Mouse (Mus musculus) 3134 (cell line): ENCODE results near the gene Rev3l.

Source experiments
- DNase-seq: peaks from one replicate; pipeline ENCODE4 v3.0.0-alpha.2; 2011; ENCODE audit warnings: low spot score; ENCODE audit not compliant: insufficient read length; ENCODE audit errors: extremely low read depth

Gene Rev3l

DNA sequence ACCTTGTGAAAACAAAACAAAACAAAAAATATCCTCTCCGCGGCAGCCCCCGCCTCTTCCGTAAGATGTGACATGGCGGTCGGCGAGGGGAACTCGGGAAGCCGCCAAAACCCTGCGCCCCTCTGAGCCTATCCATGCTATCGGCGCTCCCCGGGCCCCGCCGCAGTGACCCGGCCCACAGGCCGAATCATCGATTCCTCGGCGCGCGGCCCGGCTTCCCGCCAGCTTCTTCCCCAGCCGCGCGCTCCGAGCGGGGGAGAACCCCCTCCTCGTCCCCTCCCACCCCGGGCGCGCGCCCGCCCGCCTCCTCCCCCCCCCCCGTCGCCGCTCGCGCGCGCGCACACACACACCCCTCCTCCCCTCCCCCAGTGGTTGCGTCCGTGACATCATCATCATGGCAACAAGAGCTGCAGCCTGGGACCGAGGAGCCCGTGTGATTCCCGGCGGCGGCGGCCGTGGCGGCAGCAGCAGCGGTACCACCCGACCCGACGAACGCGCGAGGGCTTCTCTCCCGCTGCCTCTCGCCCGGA lies at the start of gene Rev3l:
Gene Rev3l, plus strand, starts transcription at position 383 of the 530 bp plus-strand sequence.
- peak; percentile 86 for DNase-seq

DNA sequence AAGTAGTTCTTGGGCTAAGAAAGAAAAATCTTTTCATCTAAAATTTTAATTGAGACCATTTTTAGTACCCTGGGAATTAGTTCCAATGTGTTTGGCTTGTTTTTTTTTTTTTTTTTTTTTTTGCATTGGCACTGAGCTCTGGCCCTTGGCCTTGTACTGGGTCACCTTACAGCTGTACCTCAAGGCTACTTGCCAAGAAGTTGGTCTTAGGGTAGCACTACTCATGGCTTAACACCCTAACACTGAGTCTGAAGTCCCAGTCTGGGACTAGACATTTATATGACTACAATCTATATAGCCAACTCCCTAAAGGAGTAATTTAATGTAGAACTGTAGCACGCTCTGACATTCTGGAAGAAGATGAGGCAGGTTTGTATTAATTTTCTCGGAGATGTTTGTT lies 49.4 kb upstream of the Rev3l start:
- no peak for DNase-seq

DNA sequence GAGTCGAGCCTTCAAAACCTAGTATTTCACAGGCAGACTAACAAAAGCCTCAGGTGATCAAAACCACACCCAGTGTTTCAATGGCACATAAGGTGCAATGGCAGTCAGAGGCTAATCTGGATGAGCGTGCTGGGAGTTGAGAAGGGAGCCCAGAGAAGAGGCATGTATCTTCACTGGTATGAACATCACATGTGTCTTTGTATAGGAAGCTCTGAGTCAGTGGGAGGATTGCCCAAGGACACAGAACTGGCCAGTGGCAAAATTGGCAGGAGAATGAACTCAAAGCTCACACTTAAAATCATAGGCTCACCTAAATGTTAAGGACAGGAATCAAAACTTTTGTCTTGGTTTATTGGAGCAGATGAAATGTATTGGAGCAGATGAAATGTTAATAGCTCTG lies 48.4 kb upstream of the Rev3l start:
- no peak for DNase-seq

DNA sequence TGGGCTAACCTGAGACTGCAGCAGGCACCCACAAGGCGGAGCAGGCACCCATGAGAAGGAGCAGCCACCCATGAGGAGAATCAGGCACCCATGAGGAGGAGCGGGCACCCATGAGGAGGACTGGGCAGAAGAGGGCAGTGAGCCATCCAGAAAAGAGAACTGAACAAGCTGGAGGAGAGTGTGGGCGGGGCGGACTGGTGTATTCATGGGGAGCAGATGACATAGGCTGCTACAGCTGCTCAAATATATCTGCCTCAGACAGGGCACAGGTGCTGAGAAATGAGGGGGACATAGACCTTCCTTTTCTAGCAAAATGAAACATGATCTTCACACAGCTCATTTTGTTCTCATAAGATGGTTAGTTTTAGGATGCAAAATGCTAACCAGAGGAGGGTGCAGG lies 45.1 kb upstream of the Rev3l start:
- DNase-seq, result no peak

DNA sequence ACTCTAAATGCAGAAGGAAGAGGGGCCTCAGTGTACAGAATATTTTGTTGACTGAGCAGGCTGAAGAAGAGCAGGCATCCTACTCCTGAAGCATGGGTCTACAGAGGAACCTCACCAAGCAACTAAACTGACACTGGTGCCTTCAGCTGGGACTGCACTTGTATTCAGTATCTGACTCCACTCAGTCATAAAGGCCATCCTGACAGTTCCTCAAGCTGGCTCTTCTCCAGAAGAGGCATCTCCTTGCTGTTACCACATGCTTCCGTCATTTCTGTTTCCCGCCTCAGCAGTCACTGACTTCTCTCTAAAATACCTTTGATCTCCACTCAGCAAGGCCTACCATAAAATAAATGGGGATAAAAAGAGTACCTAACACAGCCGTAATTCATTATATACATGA lies 44.1 kb upstream of the Rev3l start:
- no peak for DNase-seq

DNA sequence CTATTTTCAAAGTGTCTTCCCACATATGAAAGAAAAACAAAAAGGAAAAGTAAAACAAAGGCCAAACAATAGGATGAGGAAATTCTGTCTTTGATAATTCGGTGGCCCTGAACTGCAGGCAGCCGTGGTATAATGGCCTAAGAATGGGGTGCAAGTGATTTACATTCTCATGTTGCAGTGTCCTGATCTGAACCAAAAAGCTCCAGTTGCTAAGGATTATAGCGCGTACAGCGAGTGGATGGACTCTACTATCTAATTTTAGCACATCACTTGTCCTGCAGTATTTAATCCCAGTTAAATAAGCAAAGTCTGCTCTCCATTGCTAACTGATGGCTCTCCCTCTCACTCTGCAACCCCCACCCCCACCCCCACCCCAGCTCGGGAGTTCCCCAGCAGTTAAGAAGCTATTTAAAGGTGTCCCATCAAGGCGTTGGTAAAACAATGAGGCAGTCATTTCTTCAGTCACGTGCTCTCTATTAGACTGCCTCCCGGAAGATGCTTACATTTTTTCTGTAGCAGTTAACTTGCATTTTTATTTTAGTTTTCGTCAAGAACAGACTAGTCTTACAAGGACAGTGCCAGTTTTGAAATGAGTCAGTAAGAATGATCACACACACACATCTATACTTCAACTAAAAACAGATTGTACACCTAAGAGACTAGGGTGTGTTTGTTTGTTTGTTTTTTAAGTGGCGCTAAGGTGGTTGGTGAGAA lies 40.4 kb upstream of the Rev3l start:
- no peak for DNase-seq

DNA sequence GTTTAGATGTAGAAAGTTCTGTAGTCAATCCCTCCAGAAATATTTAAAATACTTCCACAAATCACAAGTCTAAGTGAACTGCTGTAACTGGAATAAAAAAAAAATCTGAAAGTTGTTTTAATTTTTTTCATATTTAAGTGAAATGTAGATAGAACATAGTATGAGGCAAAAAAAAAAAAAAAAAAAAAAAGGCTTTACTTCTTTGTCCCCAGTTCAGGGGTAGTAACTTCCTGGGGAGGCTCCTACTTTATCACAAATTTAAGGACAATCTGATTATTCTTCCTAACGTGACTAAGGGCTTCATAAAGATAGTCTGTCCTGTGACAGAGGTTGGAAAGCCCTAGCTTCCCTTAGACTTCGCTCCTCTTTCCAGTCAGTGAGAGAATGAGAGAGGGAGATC lies 39.8 kb upstream of the Rev3l start:
- no peak for DNase-seq

DNA sequence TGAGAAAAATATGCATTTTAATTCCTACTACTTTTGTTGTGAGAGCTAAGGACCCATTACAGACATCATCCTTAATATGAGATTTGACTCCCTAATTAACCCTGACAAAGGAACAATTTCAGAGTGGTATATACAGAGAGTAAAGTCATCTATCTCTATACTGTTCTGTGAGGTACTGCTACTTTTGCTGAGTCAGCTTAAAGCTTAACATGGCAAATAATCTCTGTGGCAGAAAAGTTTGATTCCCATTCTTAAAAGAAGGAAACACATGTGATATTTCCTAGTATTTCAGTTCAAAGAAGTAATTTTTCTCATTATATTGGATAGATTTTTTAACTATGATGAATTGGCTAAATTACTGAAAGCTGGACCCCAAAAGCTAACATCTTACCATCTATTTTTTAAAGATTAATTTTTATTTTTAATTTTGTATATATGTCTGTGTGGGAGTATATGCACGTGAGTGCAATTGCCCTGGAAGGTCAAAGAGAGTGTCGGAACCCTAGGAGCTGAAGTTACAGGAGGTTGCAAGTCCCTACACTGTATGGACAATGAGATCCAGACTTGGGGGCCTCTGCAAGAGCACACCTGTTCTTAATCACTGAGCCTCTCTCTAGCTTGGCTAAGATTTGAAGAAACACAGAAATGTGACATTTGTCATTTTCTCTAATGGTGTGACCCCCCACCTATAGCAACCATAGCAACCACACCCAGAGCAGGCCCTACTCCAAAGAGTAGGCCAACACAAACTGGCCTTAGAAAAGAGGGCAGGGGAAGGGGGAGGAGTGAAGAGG lies 24.0 kb upstream of the Rev3l start:
- DNase-seq, result no peak

DNA sequence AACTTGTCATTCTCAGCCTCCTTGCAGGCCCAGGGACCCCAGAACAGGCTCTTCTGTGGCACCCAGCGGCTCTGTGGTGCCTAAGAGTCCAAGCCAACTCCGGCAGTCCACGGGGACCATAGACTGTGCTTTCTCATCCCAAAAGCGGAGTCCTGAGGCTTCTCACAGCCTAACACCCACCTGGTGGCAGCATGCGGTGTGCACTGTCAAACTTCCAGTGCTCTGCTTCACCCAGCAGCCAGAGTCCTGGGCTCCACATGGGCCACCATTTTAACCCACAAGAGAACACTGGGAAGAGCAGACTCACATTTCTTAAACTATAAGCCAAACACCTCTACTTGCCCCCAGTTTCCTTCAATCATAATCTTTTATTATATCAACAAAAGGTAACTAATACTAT lies 15.0 kb upstream of the Rev3l start:
- DNase-seq, result no peak

DNA sequence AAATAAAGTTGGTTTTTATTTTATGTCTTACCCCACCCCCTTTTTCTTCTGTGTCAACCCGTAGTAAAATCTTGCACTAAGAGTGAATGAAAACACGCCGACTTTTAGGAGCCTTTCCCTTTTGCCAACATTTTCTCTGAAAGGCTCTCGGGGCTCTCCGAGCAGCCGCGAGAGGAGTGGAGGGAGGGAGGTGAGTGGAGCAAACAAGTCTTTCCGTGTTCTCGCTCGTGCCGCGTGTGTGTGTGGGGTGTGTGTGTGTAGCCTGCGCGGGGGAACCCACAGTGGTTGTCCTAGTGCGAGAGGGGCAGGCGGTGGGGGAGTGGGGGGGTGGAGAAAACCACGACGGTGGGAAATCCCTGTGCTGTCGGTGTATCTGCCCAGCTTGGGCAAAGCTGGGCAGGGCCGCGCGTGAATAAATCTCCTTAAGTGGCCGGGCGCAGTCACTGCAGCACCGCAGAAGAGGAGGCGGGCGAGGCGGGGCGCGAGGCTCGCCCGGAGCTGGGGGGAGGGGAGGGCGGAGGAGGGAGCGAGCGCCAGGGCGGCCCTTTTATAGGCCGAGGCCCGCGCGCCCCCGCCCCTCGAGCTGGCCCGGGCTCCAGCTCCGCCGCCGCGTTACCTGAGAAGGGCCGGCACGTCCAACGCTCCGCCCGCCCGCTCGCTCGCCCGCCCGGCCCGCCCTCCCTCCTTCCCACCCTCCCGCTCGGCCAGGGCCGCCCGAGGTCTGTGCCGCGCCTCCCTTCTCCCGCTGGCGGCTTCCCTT lies 762 bp upstream of the Rev3l start:
- peak; percentile 95 for DNase-seq

DNA sequence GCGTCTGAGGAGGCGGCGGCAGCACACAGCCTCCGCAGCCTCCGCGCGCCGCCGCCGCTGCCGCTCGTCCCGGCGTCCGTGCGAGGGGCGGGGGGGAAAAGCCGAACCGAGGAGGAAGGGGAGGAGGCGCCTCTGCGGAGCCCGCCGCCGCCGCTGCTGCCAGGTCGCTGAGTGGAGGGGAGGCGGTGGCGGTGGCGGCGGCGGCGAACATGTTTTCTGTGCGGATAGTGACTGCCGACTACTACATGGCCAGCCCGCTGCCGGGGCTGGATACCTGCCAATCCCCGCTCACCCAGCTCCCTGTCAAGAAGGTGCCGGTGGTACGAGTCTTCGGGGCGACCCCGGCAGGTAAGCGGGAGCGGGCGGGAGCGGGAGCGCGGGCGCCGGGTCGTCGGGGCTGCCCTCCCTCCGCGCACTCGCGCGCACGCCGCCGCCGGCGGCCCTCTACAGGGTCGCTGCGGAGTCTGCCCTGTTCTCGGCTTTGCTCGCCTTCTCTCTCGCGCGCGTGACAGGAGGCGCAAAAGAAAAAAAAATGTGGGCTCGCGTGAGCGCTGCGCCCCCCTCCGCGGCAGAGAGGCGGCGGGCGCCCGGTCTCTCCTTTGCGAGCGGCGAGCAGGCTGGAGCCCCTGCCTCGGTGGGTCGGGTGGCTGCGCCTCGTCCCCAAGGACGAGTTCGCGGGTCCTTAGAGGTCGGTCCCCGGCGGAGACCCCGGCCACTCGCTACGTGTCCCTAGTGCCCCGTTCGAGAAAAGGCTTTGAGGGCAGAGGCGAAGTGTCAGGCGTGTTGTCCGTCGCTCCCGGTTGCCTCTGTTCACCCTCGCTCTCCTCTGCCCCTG lies 565 bp downstream of the Rev3l start:
- DNase-seq, result peak; percentile 81

DNA sequence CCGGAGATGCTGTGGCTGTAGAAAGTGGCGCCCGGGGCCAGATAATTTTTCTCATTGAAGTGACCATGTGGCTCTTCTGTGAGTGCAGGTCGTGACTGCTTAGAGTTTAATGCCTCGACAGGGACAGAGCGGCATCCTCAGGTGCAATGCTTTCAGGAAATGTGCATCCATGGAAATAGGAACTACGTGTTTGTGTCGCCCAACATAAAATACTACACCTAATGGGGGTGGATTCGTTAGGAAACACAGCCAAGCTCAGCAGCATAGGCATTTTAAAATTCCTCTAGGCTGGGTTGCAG lies 1.1 kb downstream of the Rev3l start:
- DNase-seq, result no peak

DNA sequence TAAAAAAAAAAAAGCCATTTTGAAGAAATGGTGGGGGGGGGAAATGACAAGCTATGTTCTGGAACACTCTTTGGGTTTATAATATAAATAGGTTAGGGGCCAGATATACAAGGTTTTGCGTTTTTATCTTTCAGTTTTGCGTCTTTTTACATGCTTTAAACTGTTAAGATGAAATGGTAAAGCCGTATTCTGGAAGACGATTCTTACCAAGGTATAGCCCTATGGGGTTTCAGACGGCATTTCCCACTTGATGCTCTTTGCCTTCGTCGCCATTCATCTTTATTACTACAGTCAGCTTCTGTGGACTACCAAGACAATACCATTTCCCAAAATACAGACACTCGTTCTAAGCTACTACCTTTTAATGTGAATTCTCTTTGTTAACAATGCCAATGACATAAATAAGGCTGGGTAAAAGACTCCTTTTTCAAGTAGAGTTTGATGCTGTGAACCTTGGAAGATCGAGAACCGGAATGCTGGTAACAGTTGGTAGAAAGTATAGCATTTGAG lies 1.6 kb downstream of the Rev3l start:
- no peak for DNase-seq

DNA sequence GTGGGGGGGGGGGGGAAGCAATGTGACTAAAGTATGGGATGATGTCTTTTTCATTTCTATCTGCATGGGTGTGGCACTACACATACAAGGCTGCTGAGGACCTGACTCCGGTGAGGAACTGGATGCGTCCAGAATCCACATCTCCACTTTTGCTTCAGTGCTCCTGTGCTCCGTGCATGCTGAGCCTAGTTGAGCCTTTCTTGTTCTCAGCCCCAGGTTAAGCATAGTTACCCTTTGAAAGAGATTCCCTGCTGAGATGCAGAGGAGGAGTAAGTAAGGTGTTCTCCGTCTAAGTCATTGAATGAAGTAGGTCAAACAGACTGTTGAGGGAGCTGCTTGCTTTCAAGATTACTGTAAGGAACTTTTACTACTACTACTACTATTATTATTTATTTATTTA lies 4.3 kb downstream of the Rev3l start:
- no peak for DNase-seq

DNA sequence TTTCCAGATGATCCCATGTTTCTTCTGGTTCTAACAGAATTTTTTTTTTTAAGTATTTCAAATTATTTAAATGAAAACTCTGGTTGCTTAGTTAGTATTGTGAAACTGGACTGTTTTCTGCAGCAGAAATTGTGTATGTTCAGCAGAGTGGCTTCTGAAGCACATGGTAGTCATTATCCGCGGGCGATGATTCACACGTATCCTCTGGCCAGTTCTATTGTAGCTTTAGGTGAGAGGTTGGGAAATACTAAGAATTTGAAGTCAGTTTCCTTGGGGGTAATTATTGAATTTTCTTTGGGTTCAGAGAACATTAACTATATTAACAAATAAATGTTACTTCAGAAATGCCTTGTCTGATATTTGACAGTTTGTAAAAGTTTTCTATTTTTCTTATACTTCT lies 10.1 kb downstream of the Rev3l start:
- DNase-seq, result no peak

DNA sequence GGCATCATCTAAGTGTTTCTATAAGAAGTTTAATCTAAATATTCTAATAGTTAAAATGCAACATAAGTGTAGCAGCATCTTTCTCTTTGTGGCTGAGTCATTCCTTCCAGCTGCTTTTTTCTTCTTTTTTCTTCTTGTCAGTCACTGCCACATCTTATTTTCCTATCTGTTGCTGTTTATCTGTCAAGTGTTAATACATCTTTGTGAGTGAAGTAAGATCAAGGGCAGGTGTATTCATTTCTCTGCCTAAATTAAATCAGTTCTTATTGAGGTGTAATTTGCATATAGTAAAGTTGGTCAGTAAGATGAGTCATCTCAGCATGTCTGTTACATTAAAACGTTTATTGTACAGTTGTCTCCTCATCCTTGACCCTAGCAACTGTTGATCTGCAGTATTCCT lies 32.8 kb downstream of the Rev3l start:
- DNase-seq, result no peak

DNA sequence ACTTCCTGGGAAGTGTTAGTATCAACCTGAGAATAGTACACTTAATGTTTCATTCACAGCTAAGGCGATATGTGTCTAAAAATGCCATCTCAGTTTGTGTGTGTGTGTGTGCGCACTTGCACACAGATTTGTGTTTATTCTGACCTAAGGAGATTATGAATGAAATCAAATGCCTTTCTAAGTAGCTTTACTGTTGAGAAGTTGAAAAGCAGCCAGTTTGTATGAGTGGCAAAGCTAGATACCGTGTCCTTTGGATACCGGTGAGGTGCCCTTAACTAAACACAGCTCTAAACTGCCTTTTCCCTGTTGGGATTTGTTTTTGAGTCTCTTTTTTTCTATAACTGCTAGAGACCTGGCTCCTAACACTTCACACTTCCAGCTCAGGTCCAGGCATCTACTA lies 34.8 kb downstream of the Rev3l start:
- no peak for DNase-seq

DNA sequence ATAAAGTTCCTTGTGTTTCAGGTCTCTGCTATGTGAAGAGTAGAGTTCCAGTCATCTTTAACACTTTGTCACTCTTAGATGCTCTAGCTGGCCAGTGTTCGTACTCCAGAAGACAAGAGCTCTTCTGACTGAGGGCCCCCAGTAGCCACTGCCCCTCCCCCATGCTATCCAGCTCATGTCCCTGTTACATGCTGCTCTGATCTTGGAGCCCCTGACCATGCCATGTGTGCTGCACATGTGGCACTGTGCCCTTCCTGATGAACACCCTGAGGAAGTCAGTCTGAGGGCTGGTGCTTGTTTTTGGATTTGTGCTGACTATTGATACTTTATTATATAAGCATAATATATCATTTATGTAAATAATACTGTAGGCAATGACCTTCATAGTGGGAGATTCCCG lies 40.3 kb downstream of the Rev3l start:
- no peak for DNase-seq

DNA sequence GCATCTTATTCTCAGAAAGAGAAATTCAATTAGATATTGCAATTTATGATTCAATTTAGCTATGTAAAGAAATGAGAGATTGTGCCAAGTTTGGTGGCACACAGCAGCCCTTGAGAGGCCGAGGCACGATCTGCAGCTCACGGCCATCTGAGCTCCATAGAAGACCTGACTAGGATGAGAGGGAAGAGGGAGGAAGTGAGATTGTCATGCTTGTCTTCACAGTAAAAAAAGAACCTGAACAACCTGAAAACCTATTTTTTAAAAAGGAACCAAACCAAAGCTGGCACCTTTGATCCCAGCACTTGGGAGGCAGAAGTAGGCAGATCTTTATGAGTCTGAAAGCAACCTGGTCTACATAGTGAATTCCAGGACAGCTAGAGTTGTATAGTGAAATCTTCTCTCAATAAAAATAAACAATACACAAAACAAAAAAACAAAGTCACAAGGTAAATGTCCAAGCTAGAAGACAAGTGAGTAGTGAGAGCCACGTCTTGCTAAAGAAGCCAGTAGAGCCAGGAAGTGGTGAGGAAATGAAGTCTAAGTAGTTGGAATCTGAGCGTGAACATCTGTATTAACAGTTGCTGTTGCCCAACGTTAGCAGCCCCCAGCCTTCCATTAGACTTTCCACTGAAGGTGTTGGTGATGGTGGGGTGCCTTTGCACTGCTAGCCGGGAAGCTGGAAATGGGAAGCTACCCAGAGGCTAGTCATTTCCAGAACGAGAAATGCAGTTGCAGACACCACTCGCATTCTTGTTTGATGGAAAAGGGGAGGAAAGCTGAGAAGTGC lies 42.2 kb downstream of the Rev3l start:
- no peak for DNase-seq

DNA sequence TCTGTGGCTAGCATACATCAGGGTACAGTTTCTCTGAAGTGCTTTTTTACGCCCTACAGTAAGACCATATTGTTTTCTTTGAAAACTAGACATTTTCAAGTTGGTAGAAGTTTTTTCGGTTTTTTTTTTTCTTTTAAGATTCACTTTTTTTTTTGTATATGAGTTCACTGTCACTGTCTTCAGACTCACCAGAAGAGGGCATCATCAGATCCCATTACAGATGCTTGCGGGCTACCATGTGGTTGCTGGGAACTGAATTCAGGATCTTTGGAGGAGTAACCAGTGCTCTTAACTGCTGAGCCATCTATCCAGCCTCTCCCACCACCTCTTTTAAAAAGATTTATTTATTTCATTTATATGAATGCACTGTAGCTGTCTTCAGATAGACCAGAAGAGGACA lies 45.0 kb downstream of the Rev3l start:
- DNase-seq, result no peak
